Mouse (Mus musculus) mouse embryonic stem cell (cell line): ENCODE results near the gene Mboat1.

Source experiments
- in situ Hi-C, 2 experiments: fragments of 300-500 bp; cut with MboI; formaldehyde crosslinking; loops; 1 replicate in 1 of 2; 3 replicates in 1 of 2; pipeline ENCODE4 v1.14.3; 2019 to 2020; ENCODE audit warnings: low sequenced_read_pairs in 2 of 2, low pct_unique_long_range_greater_than_20kb in 1 of 2, mixed read lengths in 1 of 2; ENCODE audit not compliant: unreplicated experiment in 1 of 2

Gene Mboat1

GRCm38 (mm10) chr13:30136243-30136922, at the start of gene Mboat1:
TSS of gene Mboat1 (plus strand) at chr13:30136489.
- in situ Hi-C loops: no loop called here

GRCm38 (mm10) chr13:30093086-30093485, 43.2 kb upstream of the Mboat1 start:
- in situ Hi-C loops: loop anchor here in 1 of 2 experiments (10.0 kb wide), 1 partner anchor 442 kb away; no protein-coding TSS in a partner anchor

GRCm38 (mm10) chr13:30095851-30096250, 40.4 kb upstream of the Mboat1 start:
- in situ Hi-C loops: loop anchor here in 1 of 2 experiments (10.0 kb wide), 1 partner anchor 439 kb away; no protein-coding TSS in a partner anchor

- in situ Hi-C loops: loop anchor here in 1 of 2 experiments (10.0 kb wide), 1 partner anchor 438 kb away; no protein-coding TSS in a partner anchor
Observed at GRCm38 (mm10) chr13:30096536-30096935, 39.8 kb upstream of the Mboat1 start.

- in situ Hi-C loops: no loop called here
Observed at GRCm38 (mm10) chr13:30109001-30109600, 27.2 kb upstream of the Mboat1 start.

GRCm38 (mm10) chr13:30115792-30116191, 20.5 kb upstream of the Mboat1 start:
- in situ Hi-C loops: no loop called here

- in situ Hi-C loops: no loop called here
Observed at GRCm38 (mm10) chr13:30136923-30137629, 787 bp downstream of the Mboat1 start.

- in situ Hi-C loops: no loop called here
Observed at GRCm38 (mm10) chr13:30137951-30138350, 1.7 kb downstream of the Mboat1 start.

- in situ Hi-C loops: no loop called here
Observed at GRCm38 (mm10) chr13:30140149-30140548, 3.9 kb downstream of the Mboat1 start.

GRCm38 (mm10) chr13:30140646-30141045, 4.4 kb downstream of the Mboat1 start:
- in situ Hi-C loops: no loop called here

- in situ Hi-C loops: no loop called here
Observed at GRCm38 (mm10) chr13:30141996-30142395, 5.7 kb downstream of the Mboat1 start.

- in situ Hi-C loops: no loop called here
Observed at GRCm38 (mm10) chr13:30146468-30146867, 10.2 kb downstream of the Mboat1 start.

- in situ Hi-C loops: no loop called here
Observed at GRCm38 (mm10) chr13:30154264-30154663, 18.0 kb downstream of the Mboat1 start.

GRCm38 (mm10) chr13:30159626-30160025, 23.3 kb downstream of the Mboat1 start:
- in situ Hi-C loops: no loop called here

- in situ Hi-C loops: no loop called here
Observed at GRCm38 (mm10) chr13:30163521-30163920, 27.2 kb downstream of the Mboat1 start.

GRCm38 (mm10) chr13:30166138-30167090, 30.1 kb downstream of the Mboat1 start:
- in situ Hi-C loops: no loop called here

- in situ Hi-C loops: no loop called here
Observed at GRCm38 (mm10) chr13:30167499-30167898, 31.2 kb downstream of the Mboat1 start.

- in situ Hi-C loops: no loop called here
Observed at GRCm38 (mm10) chr13:30168803-30169202, 32.5 kb downstream of the Mboat1 start.
